Mouse (Mus musculus) thymus, postnatal 25 days (tissue): ENCODE results near the gene Gata2.
A peak's percentile ranks its signal among the peaks of the same experiment; 100 is the strongest.
"Not testable (repeated sequence)": the region's sequence is repeated elsewhere in the genome, so short reads cannot be mapped to it uniquely, and the experiment has no call there.

Experiments used
- DNase-seq: peaks from one replicate; pipeline ENCODE4 v3.0.0; 2022

Gene Gata2

DNA sequence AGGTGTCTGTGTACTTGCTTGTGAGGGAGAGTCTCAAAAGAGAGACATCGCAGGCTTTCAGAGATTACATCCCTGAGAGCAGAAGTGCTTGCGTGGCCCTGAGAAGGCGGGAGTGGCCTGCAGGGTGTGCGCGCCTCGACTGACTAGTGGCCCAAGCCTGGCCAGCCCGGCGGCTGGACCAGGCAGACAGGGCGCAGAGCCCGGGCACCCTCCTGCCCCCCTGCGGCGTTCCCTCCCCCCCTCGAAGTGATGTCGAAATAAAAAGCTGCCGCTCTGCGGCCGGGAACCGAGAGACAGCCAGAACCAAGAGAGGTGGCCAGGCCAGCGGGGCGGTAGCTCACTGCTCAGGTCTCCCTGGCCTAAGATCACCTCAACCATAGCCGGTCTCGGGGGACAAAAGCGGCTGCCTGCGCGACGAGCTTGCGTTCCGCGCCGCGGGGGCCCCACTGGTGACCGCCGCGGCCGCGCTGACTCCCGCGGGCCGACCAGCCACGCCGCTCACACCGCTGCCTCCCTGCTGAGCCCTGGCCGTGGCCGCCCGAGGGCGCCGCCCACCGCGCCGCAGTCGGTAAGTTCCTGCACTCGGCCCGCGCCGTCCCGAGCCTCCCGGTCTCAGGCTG is at the start of gene Gata2:
Gata2 (plus strand) TSS at position 459 of the 620 bp plus-strand sequence.
- no peak for DNase-seq

- no peak for DNase-seq
Measured at GRCm38 (mm10) chr6:88145793-88146192, 47.9 kb upstream of the Gata2 start.

DNA sequence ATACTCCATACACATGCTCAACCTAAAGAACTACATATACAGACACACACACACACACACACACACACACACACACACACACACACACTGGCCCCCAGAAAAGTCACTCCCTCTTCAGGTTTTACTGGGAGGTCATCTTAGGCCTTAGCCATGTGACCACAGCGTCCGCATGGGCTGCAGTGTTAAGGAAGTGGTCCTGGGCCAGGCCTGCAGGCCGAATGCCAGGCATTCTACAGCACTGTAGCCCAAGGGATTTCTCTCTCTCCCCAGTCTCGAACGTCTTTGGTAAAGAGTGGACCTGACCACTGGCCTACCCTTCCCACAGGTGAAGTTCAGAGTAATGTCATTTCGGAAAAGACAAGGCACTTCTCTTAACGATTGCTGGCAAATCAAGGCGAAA is 47.1 kb upstream of the Gata2 start:
- DNase-seq, result no peak

- no peak for DNase-seq
Measured at GRCm38 (mm10) chr6:88147411-88148003, 46.2 kb upstream of the Gata2 start.

DNA sequence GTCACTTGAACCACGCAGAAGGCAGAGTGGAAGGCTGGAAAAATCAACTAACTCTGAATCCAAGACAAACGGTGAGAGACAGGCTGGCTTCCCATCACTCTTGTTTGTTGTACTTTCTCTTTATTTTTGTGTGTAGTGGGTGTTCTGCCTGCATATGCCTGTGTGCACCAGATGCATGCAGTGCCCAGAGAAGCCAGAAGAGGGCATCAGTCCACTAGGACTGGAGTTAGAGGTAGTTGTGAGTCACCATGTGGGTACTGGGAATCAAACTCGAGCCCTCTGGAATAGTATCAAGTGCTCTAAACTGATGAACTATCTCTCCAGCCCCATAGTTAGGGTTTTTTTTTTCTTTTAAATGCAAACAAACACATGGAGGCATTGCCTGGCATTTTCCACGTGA is 42.4 kb upstream of the Gata2 start:
- peak; percentile 10 for DNase-seq

GRCm38 (mm10) chr6:88152127-88152705 is 41.5 kb upstream of the Gata2 start:
- DNase-seq, result no peak

DNA sequence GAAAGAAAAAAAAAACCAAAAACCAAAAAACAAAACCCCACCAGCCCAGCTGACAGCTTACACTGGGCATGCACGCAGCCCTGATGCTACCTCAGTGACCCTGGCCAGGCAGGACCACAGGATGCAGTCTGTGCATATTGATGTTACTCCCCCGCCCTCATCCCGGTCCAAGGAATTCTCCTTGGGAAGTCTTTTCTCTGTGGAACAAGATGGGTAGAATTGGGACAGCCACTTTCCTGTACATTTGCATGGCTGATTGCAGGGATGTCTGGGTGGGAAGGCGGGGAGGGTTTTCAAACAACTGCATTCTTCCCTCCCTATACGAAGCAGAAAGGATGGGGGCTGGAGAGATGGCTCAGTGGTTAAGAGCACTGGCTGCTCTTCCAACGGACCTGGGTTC is 40.7 kb upstream of the Gata2 start:
- no peak for DNase-seq

GRCm38 (mm10) chr6:88155614-88156013 is 38.1 kb upstream of the Gata2 start:
- not testable (repeated sequence) for DNase-seq

GRCm38 (mm10) chr6:88158790-88159189 is 34.9 kb upstream of the Gata2 start:
- DNase-seq, result no peak

- DNase-seq, result no peak
Measured at GRCm38 (mm10) chr6:88166054-88166453, 27.6 kb upstream of the Gata2 start.

DNA sequence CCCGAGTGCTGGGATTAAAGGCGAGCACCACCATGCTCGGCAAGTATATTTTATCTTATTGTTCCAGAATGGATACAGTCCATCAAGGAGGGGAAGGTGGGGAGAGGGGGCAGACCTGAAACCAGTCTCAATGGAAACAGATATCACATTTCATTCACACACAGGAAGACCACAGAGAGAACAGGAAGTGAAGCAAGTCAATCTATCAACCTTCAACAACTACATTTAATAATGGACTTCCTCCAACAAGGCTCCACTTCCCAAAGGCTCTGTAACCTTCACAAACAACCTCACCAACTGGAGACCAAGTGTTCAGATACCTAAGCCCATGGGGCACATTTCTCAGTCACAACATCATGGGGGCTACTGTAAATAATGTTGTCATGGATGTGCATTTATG is 19.5 kb upstream of the Gata2 start:
- DNase-seq, result no peak

GRCm38 (mm10) chr6:88174676-88175075 is 19.0 kb upstream of the Gata2 start:
- DNase-seq, result no peak

GRCm38 (mm10) chr6:88184671-88185070 is 9.0 kb upstream of the Gata2 start:
- no peak for DNase-seq

DNA sequence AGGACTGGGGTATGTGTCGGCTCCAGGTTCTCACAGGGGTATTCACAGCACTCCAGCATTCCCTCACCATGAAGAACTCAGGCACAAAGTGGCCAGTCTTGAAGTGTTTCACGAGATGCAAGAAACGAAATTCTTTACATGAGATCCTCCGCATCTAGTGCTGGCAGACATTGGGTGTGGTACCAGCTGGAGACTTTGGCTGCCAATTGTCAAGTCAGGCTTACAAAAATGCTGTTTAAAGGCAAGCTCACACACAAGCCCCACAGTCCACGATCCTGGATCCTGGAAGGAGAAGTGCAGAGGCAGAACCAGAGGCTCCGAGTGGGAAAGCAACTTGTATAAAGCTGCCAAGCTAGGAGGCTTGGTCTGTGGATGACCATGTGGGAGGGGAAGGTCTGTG is 5.5 kb upstream of the Gata2 start:
- DNase-seq, result no peak

- DNase-seq, result peak; percentile 83
Measured at GRCm38 (mm10) chr6:88189312-88190042, 4.2 kb upstream of the Gata2 start.

GRCm38 (mm10) chr6:88190043-88190309 is 3.7 kb upstream of the Gata2 start:
- no peak for DNase-seq

GRCm38 (mm10) chr6:88190310-88191023 is 3.2 kb upstream of the Gata2 start:
- no peak for DNase-seq

GRCm38 (mm10) chr6:88191024-88191365 is 2.7 kb upstream of the Gata2 start:
- DNase-seq, result no peak

- DNase-seq, result no peak
Measured at GRCm38 (mm10) chr6:88191411-88192070, 2.1 kb upstream of the Gata2 start.

GRCm38 (mm10) chr6:88192756-88193155 is 935 bp upstream of the Gata2 start:
- DNase-seq, result no peak

DNA sequence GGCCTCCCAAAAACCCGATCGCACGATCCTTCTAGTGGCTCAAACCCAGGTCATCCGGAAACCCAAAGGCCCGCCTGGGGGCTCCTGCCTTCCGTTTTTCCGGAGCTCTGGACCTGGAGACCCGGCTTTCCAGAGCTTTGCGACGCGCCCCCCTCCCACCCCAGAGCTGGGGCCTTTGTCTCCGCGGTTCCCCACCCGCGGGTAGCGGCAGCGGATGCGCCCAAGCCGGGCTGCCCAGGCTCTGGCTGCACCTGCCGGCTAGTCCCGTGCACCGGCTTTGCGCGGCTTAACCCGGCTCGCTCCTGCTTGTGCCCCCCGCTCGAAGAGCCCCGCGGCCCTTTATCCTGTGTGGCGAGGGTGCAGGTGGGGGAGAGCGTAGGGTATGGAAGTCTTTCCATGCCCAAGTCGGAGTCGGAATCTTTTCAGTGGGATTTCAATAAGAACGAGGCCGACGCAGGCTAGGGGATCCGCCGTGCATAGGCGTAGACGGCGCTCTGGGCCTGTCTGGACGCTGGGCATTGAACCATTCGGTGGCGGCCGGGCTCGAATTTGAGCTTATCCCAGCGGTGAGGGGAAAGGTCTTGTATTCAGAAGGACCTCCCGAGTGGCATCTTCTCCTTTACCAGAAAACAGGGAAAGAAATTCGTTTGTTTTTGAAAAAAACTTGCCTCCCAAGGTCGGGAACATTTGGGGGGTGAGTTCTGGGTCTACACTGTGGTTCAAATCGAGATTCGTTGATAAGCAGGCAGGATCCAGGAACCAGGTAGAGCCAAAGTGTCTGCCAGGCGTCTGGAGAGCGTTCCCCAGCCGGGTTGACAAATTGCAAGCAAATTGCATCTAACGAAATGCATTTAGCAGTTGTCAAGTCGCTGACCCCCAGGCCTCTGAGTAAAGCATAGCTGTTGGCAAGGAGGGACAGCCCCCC is 624 bp downstream of the Gata2 start:
- peak; percentile 15 for DNase-seq

GRCm38 (mm10) chr6:88194978-88195325 is 1.3 kb downstream of the Gata2 start:
- no peak for DNase-seq
